Mouse (Mus musculus) myocyte (in vitro differentiated cells): ENCODE measurements around the gene Adamts14. TPM values are rescaled to one million over a fixed set of nuclear protein-coding genes. Genes with fewer than 3 reads are reported as not detected.
A peak's percentile ranks its signal among the peaks of the same experiment; 100 is the strongest.

Source experiments
- H3K27me3 ChIP-seq: one replicate; pipeline ENCODE4 v1.6.1; 2011; ENCODE audit not compliant: control insufficient read depth, insufficient read depth, insufficient read length
- H3K36me3 ChIP-seq: one replicate; pipeline ENCODE4 v1.6.1; 2011; ENCODE audit not compliant: control insufficient read depth, insufficient read depth
- H3K4me2 ChIP-seq: one replicate; pipeline ENCODE4 v1.6.1; 2011; ENCODE audit warnings: low read depth, control low read depth
- H3K4me3 ChIP-seq: one replicate; pipeline ENCODE4 v1.5.1; 2011; ENCODE audit warnings: mild to moderate bottlenecking, control low read depth, moderate library complexity
- H3K79me2 ChIP-seq: one replicate; pipeline ENCODE4 v1.6.1; 2011; ENCODE audit not compliant: control insufficient read depth, insufficient read depth
- H3ac ChIP-seq: one replicate; pipeline ENCODE4 v1.6.1; 2011; ENCODE audit not compliant: control insufficient read depth, insufficient read length
- CEBPB ChIP-seq: IDR thresholded peaks from 2 replicates; pipeline ENCODE4 v1.6.1; 2011; ENCODE audit warnings: mild to moderate bottlenecking, moderate library complexity; ENCODE audit not compliant: poor library complexity, insufficient read depth, severe bottlenecking
- E2F4 ChIP-seq: IDR thresholded peaks from one replicate; pipeline ENCODE4 v1.6.1; 2011; ENCODE audit warnings: mild to moderate bottlenecking, control low read depth, moderate library complexity; ENCODE audit not compliant: insufficient read depth
- MAX ChIP-seq: IDR thresholded peaks from one replicate; pipeline ENCODE4 v1.6.1; 2011; ENCODE audit warnings: low read depth, mild to moderate bottlenecking, control low read depth
- MYOD1 ChIP-seq, 3 experiments: IDR thresholded peaks; one replicate each; pipeline ENCODE4 v1.6.1; 2011; ENCODE audit warnings: control low read depth in 2 of 3, low read depth in 2 of 3, mild to moderate bottlenecking in 2 of 3, moderate library complexity in 1 of 3; ENCODE audit not compliant: insufficient read length in 2 of 3, control insufficient read depth in 1 of 3
- MYOG ChIP-seq, 3 experiments: IDR thresholded peaks; one replicate each; pipeline ENCODE4 v1.6.1; 2011; ENCODE audit warnings: control low read depth in 2 of 3, low read depth in 2 of 3, mild to moderate bottlenecking in 2 of 3; ENCODE audit not compliant: insufficient read length in 2 of 3, control insufficient read depth in 1 of 3, insufficient read depth in 1 of 3
- POLR2A ChIP-seq: IDR thresholded peaks from one replicate; pipeline ENCODE4 v1.6.1; 2011; ENCODE audit warnings: low read depth, mild to moderate bottlenecking, control low read depth, moderate library complexity; ENCODE audit not compliant: insufficient read length
- POLR2AphosphoS2 ChIP-seq: IDR thresholded peaks from one replicate; pipeline ENCODE4 v1.6.1; 2011; ENCODE audit warnings: low read depth, control low read depth; ENCODE audit not compliant: insufficient read length
- REST ChIP-seq: IDR thresholded peaks from one replicate; pipeline ENCODE4 v1.6.1; 2011; ENCODE audit warnings: mild to moderate bottlenecking, control low read depth, moderate library complexity; ENCODE audit not compliant: insufficient read depth, insufficient read length
- SRF ChIP-seq: IDR thresholded peaks from one replicate; pipeline ENCODE4 v1.6.1; 2011; ENCODE audit warnings: low read depth; ENCODE audit not compliant: control insufficient read depth, insufficient read length
- TCF12 ChIP-seq: IDR thresholded peaks from one replicate; pipeline ENCODE4 v1.6.1; 2011; ENCODE audit warnings: mild to moderate bottlenecking, control low read depth; ENCODE audit not compliant: poor library complexity, insufficient read depth, severe bottlenecking
- TCF3 ChIP-seq: IDR thresholded peaks from one replicate; pipeline ENCODE4 v1.6.1; 2011; ENCODE audit warnings: low read depth, control low read depth; ENCODE audit not compliant: insufficient read length
- USF1 ChIP-seq: IDR thresholded peaks from one replicate; pipeline ENCODE4 v1.6.1; 2011; ENCODE audit warnings: low read depth, mild to moderate bottlenecking, control low read depth, moderate library complexity
- polyA plus RNA-seq: library from polyadenylated mRNA; unstranded; fragments of >200 nt; fragmentation: generic; extraction: Trizol; gene quantifications from one replicate; pipeline ENCODE4 v1.2.1, GENCODE M21; 2012; ENCODE audit warnings: missing spikeins

Adamts14 gene
- polyA plus RNA-seq, 1 experiment, result 31.0 TPM

GRCm38 (mm10) chr10:61215658-61216057 is 57.6 kb downstream of the Adamts14 start:
- TF ChIP-seq POLR2AphosphoS2 (no peak), MYOD1 (IDR thresholded peaks at IDR 0.05; ENCODE audit: control insufficient read depth in 1 of 3, insufficient read length in 2 of 3, low read depth in 2 of 3) (no peak), REST (no peak)
- Histone ChIP-seq H3K79me2 (no peaks in the 10 kb centered on the region), H3K4me2 (no peak overlapping the region), H3K4me3 (no peak overlapping the region), H3ac (no peak overlapping the region), H3K36me3 (peaks cover 17% of the 10 kb centered on the region), H3K27me3 (no peaks in the 10 kb centered on the region)

- H3K36me3 ChIP-seq, result peaks cover 9% of the 10 kb centered on the region
- H3K4me3 ChIP-seq, result no peak overlapping the region
- TF ChIP-seq USF1 (no peak), POLR2AphosphoS2 (no peak), TCF3 (no peak), POLR2A (no peak), MYOD1 (IDR thresholded peaks at IDR 0.05; ENCODE audit: control insufficient read depth in 1 of 3, insufficient read length in 2 of 3, low read depth in 2 of 3) (no peak), MYOG (IDR thresholded peaks at IDR 0.05; ENCODE audit: control insufficient read depth in 1 of 3, insufficient read depth in 1 of 3, insufficient read length in 2 of 3, low read depth in 2 of 3) (no peak), E2F4 (no peak), CEBPB (no peak), TCF12 (no peak), SRF (no peak), REST (no peak)
- H3K79me2 ChIP-seq, result no peaks in the 10 kb centered on the region
- H3ac ChIP-seq, result no peak overlapping the region
- H3K27me3 ChIP-seq, result no peaks in the 10 kb centered on the region
- no peak overlapping the region for H3K4me2 ChIP-seq
Measured at GRCm38 (mm10) chr10:61212817-61213216, 60.4 kb downstream of the Adamts14 start.

GRCm38 (mm10) chr10:61211743-61212142 is 61.5 kb downstream of the Adamts14 start:
- Histone ChIP-seq H3ac (no peak overlapping the region), H3K4me2 (no peak overlapping the region), H3K27me3 (no peaks in the 10 kb centered on the region), H3K79me2 (no peaks in the 10 kb centered on the region), H3K4me3 (no peak overlapping the region), H3K36me3 (peaks cover 9% of the 10 kb centered on the region)
- no peak for TF ChIP-seq POLR2A
- no peak for TF ChIP-seq E2F4
- no peak for TF ChIP-seq POLR2AphosphoS2
- no peak for TF ChIP-seq CEBPB
- TF ChIP-seq MAX, result no peak
- no peak for TF ChIP-seq TCF12
- TF ChIP-seq USF1, result no peak
- no peak for TF ChIP-seq MYOG (IDR thresholded peaks at IDR 0.05; ENCODE audit: control insufficient read depth in 1 of 3, insufficient read depth in 1 of 3, insufficient read length in 2 of 3, low read depth in 2 of 3)
- TF ChIP-seq TCF3, result no peak
- TF ChIP-seq REST, result no peak
- no peak for TF ChIP-seq SRF
- TF ChIP-seq MYOD1 (IDR thresholded peaks at IDR 0.05; ENCODE audit: control insufficient read depth in 1 of 3, insufficient read length in 2 of 3, low read depth in 2 of 3), result no peak

GRCm38 (mm10) chr10:61211105-61211504 is 62.1 kb downstream of the Adamts14 start:
- Histone ChIP-seq H3K4me3 (no peak overlapping the region), H3K36me3 (peaks cover 6% of the 10 kb centered on the region), H3K27me3 (no peaks in the 10 kb centered on the region), H3K79me2 (no peaks in the 10 kb centered on the region), H3ac (no peak overlapping the region), H3K4me2 (no peak overlapping the region)
- no peak for TF ChIP-seq MAX
- TF ChIP-seq REST, result no peak
- no peak for TF ChIP-seq USF1
- no peak for TF ChIP-seq TCF3
- TF ChIP-seq E2F4, result no peak
- TF ChIP-seq POLR2AphosphoS2, result no peak
- no peak for TF ChIP-seq CEBPB
- TF ChIP-seq SRF, result no peak
- peak; percentile 35 to 83 (median 79) for TF ChIP-seq MYOD1 (IDR thresholded peaks at IDR 0.05; ENCODE audit: control insufficient read depth in 1 of 3, insufficient read length in 2 of 3, low read depth in 2 of 3)
- TF ChIP-seq MYOG (IDR thresholded peaks at IDR 0.05; ENCODE audit: control insufficient read depth in 1 of 3, insufficient read depth in 1 of 3, insufficient read length in 2 of 3, low read depth in 2 of 3), result peak in 1 of 3 experiments; percentile 69
- no peak for TF ChIP-seq TCF12
- TF ChIP-seq POLR2A, result no peak

GRCm38 (mm10) chr10:61208114-61208684 is 65.0 kb downstream of the Adamts14 start:
- peak overlapping the region; percentile 37 for H3K4me2 ChIP-seq
- no peaks in the 10 kb centered on the region for H3K36me3 ChIP-seq
- no peaks in the 10 kb centered on the region for H3K79me2 ChIP-seq
- TF ChIP-seq REST, result no peak
- TF ChIP-seq TCF3, result peak; percentile 83
- peak in 2 of 3 experiments; percentile 75 to 94 for TF ChIP-seq MYOD1 (IDR thresholded peaks at IDR 0.05; ENCODE audit: control insufficient read depth in 1 of 3, insufficient read length in 2 of 3, low read depth in 2 of 3)
- peak; percentile 83 for TF ChIP-seq TCF12
- TF ChIP-seq E2F4, result no peak
- TF ChIP-seq MAX, result no peak
- peak; percentile 61 to 88 (median 81) for TF ChIP-seq MYOG (IDR thresholded peaks at IDR 0.05; ENCODE audit: control insufficient read depth in 1 of 3, insufficient read depth in 1 of 3, insufficient read length in 2 of 3, low read depth in 2 of 3)
- no peak for TF ChIP-seq CEBPB
- TF ChIP-seq SRF, result no peak
- TF ChIP-seq POLR2AphosphoS2, result no peak
- no peaks in the 10 kb centered on the region for H3K27me3 ChIP-seq
- no peak overlapping the region for H3K4me3 ChIP-seq
- no peak overlapping the region for H3ac ChIP-seq
